Comparison of ENCODE assay signal across 8 mouse cellular contexts in genomic region chr13:64370173-64370940, GRCm38 (mm10). TPM values are rescaled to one million over a fixed set of nuclear protein-coding genes. Genes with fewer than 3 reads are reported as not detected.
DNase-seq lines count a peak whose midpoint lies in the region; ATAC-seq and TF ChIP-seq lines count a peak whose summit lies in the region.

Gene Ctsl (minus strand): TSS chr13:64370890.

- no peaks in the 10 kb centered on the region; the same call in 1 of the 2 replicates for H3K79me2 ChIP-seq in heart, adult 2 months (replicated peaks; ENCODE audit: control insufficient read depth, insufficient read depth, low read length)

- H3K9me3 ChIP-seq in embryonic facial prominence, embryonic 14.5 days (ENCODE audit: control insufficient read depth, low read length) = no peaks in the 10 kb centered on the region
- H3K9me3 ChIP-seq in limb, embryonic 13.5 days = no peaks in the 10 kb centered on the region
- no peaks in the 10 kb centered on the region for H3K9me3 ChIP-seq in midbrain, embryonic 16.5 days (replicated peaks; ENCODE audit: control insufficient read depth, low read length, poor library complexity, severe bottlenecking)

- peak; percentile 90 for DNase-seq in 3T3-L1 (ENCODE audit: low read depth, low spot score)
- peak; percentile 79 to 82 for DNase-seq in adrenal gland, postnatal 4 days (ENCODE audit: low spot score in 2 of 2)
- peak; percentile 93 for DNase-seq in embryonic facial prominence, embryonic 14.5 days (ENCODE audit: low spot score)
- DNase-seq in heart, adult 2 months = peak; percentile 98
- DNase-seq in kidney, adult 8-10 months = peak; percentile 95 to 96
- DNase-seq in spleen, postnatal 10 days (ENCODE audit: low spot score in 2 of 2) = peak; percentile 83 to 90

- peak; percentile 98 for TF ChIP-seq POLR2A in heart, adult 2 months (IDR thresholded peaks at IDR 0.05; ENCODE audit: insufficient read depth, low read depth, low read length)

- ATAC-seq in embryonic facial prominence, embryonic 14.5 days (ENCODE audit: low read depth) = peak; percentile 99
- peak; percentile 99 for ATAC-seq in limb, embryonic 13.5 days (ENCODE audit: low FRiP score, low read depth)
- ATAC-seq in midbrain, embryonic 16.5 days = peak; percentile 99

- peak within 1 kb of the TSS; percentile 67; the same call in 1 of the 2 replicates for H3K27ac ChIP-seq in embryonic facial prominence, embryonic 14.5 days (replicated peaks; ENCODE audit: low read depth, low read length)
- peak within 1 kb of the TSS; percentile 97 for H3K27ac ChIP-seq in heart, adult 2 months
- peak within 1 kb of the TSS; percentile 69 for H3K27ac ChIP-seq in limb, embryonic 13.5 days
- H3K27ac ChIP-seq in midbrain, embryonic 16.5 days (ENCODE audit: low read length) = peak within 1 kb of the TSS; percentile 72

- peak within 1 kb of the TSS; percentile 83 for H3K9ac ChIP-seq in embryonic facial prominence, embryonic 14.5 days (ENCODE audit: low read depth, low read length)
- peak within 1 kb of the TSS; percentile 93 for H3K9ac ChIP-seq in heart, adult 2 months (ENCODE audit: low read depth, low read length)
- H3K9ac ChIP-seq in limb, embryonic 13.5 days = peak within 1 kb of the TSS; percentile 81
- H3K9ac ChIP-seq in midbrain, embryonic 16.5 days (ENCODE audit: low read depth, low read length) = peak within 1 kb of the TSS; percentile 80

- peak within 1 kb of the TSS; percentile 94 for H3K4me2 ChIP-seq in embryonic facial prominence, embryonic 14.5 days (ENCODE audit: low read depth, low read length)
- H3K4me2 ChIP-seq in limb, embryonic 13.5 days (replicated peaks) = peak within 1 kb of the TSS; percentile 81
- peak within 1 kb of the TSS; percentile 86 for H3K4me2 ChIP-seq in midbrain, embryonic 16.5 days (ENCODE audit: low read length)

- intact Hi-C loops in heart, adult 2 months (cut with DNase I) = loop anchor here (1.0 kb wide), 1 partner anchor 62 kb away; the partner anchor contains the start of gene Cdk20

- H3K4me1 ChIP-seq in embryonic facial prominence, embryonic 14.5 days (ENCODE audit: control insufficient read depth, insufficient read depth, low read length) = peaks cover 13% of the 10 kb centered on the region; the same call in 1 of the 2 replicates
- no peaks in the 10 kb centered on the region for H3K4me1 ChIP-seq in heart, adult 2 months (ENCODE audit: control insufficient read depth, insufficient read depth, low read length)
- peaks cover 13% of the 10 kb centered on the region for H3K4me1 ChIP-seq in limb, embryonic 13.5 days
- peaks cover 9% of the 10 kb centered on the region for H3K4me1 ChIP-seq in midbrain, embryonic 16.5 days (ENCODE audit: control insufficient read depth, insufficient read depth, low read length)

- peak; percentile 57; the same call in 1 of the 2 replicates for TF ChIP-seq EP300 in heart, adult 2 months (IDR thresholded peaks at IDR 0.05; ENCODE audit: insufficient read depth, low read depth, low read length)

- WGBS in embryonic facial prominence, embryonic 14.5 days = under 1% methylated on average over 41 of the region's 43 CpGs
- under 1% methylated on average over 43 of the region's 43 CpGs for WGBS in heart, adult 2 months
- WGBS in limb, embryonic 13.5 days = under 1% methylated on average over 43 of the region's 43 CpGs
- under 1% methylated on average over 43 of the region's 43 CpGs for WGBS in midbrain, embryonic 16.5 days

- H3K36me3 ChIP-seq in embryonic facial prominence, embryonic 14.5 days (ENCODE audit: control insufficient read depth, insufficient read depth, low read length) = peaks cover 32% of the 10 kb centered on the region
- peaks cover 21% of the 10 kb centered on the region for H3K36me3 ChIP-seq in heart, adult 2 months (ENCODE audit: control insufficient read depth, insufficient read depth, low read length)
- H3K36me3 ChIP-seq in limb, embryonic 13.5 days = peaks cover 28% of the 10 kb centered on the region
- peaks cover 18% of the 10 kb centered on the region for H3K36me3 ChIP-seq in midbrain, embryonic 16.5 days (ENCODE audit: control insufficient read depth, insufficient read depth, low read length)

- H3K4me3 ChIP-seq in embryonic facial prominence, embryonic 14.5 days (ENCODE audit: low read depth, low read length) = peak within 1 kb of the TSS; percentile 83
- H3K4me3 ChIP-seq in heart, adult 2 months = peak within 1 kb of the TSS; percentile 89
- H3K4me3 ChIP-seq in limb, embryonic 13.5 days = peak within 1 kb of the TSS; percentile 80
- H3K4me3 ChIP-seq in midbrain, embryonic 16.5 days (ENCODE audit: low read depth, low read length) = peak within 1 kb of the TSS; percentile 70

- H3K27me3 ChIP-seq in embryonic facial prominence, embryonic 14.5 days (replicated peaks; ENCODE audit: control insufficient read depth, insufficient read depth, low read length) = no peaks in the 10 kb centered on the region
- no peaks in the 10 kb centered on the region for H3K27me3 ChIP-seq in heart, adult 2 months (ENCODE audit: control insufficient read depth, insufficient read depth, low read length)
- H3K27me3 ChIP-seq in limb, embryonic 13.5 days = no peaks in the 10 kb centered on the region
- no peaks in the 10 kb centered on the region for H3K27me3 ChIP-seq in midbrain, embryonic 16.5 days (ENCODE audit: control insufficient read depth, insufficient read depth, low read depth, low read length)

- TF ChIP-seq CTCF in heart, adult 2 months (IDR thresholded peaks at IDR 0.05) = no peak

RNA-seq across cellular contexts. Expression of gene Ctsl, which starts in this region (rescaled TPM):
- 100 to 1,000 TPM; 275 to 276 TPM for total RNA-seq in adrenal gland, postnatal 4 days (2021)
- 213 and 225 TPM in 2 replicates for polyA plus RNA-seq in embryonic facial prominence, embryonic 14.5 days (2014; fragmentation: Nextera tagmentation; extraction: Ambion mirVana)
- total RNA-seq in heart, adult 2 months (2021) = 100 to 1,000 TPM; 221 to 288 TPM
- 90.0 and 166 TPM in 2 replicates for polyA plus RNA-seq in heart, adult 2 months (2012; rRNA removed)
- 205 and 206 TPM in 2 replicates for polyA plus RNA-seq in limb, embryonic 13.5 days (2015; fragmentation: Nextera tagmentation; extraction: Ambion mirVana)
- 153 and 163 TPM in 2 replicates for polyA plus RNA-seq in midbrain, embryonic 16.5 days (2015; fragmentation: Nextera tagmentation; extraction: Ambion mirVana)

Comparison
In these comparisons a context has a peak if more than half of its experiments do, and no peak if none do; other contexts are left out.
1. Peak in every context shown above with its lines: DNase-seq, ATAC-seq, H3K4me3 ChIP-seq and H3K27ac ChIP-seq.